Mouse (Mus musculus) adrenal gland, postnatal 4 days (tissue): ENCODE measurements around the gene Fam168a. TPM values are rescaled to one million over a fixed set of nuclear protein-coding genes. Genes with fewer than 3 reads are reported as not detected.
"Not testable (repeated sequence)": the region's sequence is repeated elsewhere in the genome, so short reads cannot be mapped to it uniquely, and the experiment has no call there.

Source experiments
- DNase-seq, 2 experiments: peaks; one replicate each; pipeline ENCODE4 v3.0.0; 2021 to 2022; ENCODE audit warnings: low spot score in 2 of 2, mixed read lengths in 2 of 2
- total RNA-seq, 2 experiments: library from RNA; stranded (reverse); gene quantifications; 2 replicates each; pipeline ENCODE4 v1.2.3; 2021

Gene Fam168a
- total RNA-seq, 2 experiments from 2014 or later, result 72.3 to 87.5 TPM

DNA sequence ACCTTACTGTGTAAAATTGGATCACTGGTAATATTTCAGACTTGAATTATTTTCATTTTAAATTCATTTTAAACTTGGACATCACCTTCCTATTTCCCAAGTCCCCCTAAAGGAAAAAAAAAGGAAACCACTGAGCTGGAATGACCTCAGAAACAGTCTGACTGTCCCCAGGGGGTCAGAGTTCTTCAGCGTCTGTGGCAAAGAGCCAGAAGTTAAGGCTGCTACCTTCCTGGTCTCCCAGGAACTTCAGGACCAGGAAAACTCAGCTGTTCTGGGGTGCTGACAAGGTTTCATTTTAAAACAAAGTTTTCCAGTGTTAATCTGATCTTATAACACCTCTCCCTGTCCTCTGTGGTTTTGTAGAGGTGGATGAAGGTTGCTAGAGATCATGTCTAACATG is 131.3 kb downstream of the Fam168a start:
- no peak for DNase-seq

DNA sequence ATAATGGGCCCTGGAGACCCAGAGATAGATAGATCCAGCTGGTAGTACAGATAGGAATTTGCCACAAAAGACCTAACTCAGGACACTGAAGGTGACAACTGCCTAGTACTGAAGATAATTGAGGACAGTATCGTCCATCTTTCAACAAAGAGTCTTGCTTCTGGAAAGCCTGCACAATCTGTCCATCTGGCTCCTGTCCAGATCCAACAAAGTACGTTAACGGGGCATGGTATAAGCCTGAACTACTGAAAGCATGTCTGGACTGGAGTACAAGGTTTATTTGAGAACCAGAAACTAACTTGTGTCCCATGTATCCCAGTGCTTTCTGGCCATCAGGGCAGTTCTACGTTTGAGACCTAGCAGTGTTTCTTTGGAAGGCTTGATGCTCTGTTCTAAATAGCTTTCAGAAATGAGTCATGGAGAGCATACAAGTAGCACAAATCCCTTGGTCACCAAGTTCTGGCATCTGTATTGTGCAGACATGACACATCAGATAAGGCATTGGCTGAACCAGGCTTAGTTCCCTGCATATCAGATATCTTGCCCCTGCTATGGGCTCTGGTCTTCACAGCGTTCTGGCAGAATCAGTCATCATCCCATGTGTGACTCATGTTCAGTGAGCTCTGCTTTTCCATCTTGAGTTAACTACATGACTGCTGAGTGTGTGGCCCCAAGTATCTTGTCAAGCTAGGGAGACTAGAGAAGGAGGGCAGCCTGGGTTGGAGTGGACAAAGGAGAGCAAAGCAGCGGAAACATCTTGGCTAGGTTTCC is 133.4 kb downstream of the Fam168a start:
- DNase-seq, result no peak

DNA sequence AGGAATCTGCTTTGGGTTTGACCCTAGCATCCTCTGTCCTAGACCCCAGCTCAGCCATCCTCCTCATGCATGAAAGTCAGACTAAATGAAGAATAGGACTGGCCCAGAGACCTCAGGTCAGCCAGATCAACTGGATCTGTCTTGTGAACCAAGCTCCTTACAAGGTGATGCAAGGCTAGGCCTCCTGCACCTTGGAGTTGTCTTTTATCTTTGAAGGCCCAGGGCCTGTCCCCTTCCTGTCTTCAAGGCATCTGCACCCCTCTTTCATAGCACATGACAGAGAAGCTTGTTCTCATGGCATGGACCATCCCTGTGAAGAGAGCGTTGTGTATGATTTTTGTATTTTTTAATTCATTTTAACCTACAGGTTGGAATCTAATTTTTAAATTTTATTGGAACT is 134.5 kb downstream of the Fam168a start:
- no peak for DNase-seq

DNA sequence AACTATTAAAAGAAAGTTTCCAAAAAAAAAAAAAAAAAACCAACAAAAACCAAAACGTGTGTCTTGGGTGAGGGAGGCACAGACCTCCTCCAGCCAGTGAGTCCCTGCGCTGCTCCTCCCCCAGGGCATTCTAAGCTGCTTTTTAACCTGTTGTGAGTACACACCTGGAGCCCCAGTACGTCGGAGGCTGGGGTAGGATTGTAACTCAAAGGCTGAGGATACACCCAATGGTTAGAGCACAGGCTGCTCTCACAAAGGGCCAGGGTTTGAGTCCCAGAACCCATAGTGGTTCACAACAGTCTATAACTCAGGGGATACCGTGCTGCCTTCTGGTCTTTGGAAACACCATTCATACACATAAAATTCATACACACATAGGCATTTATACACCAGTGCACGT is 135.2 kb downstream of the Fam168a start:
- no peak for DNase-seq

DNA sequence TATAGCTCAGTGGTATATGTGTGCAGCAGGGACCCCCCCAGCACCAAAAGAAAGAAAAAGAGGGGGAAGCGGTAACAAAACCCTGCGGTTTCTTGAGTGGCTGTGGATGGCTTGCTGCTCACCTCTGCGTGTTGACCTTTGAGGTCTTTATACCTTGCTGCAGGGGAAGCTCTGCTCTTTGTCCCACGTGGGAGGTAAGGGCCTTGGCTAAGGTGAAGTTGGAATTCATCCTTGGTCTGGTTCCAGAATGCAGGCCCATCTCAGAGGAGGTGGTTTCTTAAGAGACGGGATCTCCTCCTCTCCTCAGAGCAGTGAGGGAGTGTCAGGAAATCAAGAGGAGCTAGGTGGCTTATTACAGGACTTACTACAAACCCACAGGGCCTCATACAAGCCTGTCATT is 135.7 kb downstream of the Fam168a start:
- DNase-seq, result no peak

DNA sequence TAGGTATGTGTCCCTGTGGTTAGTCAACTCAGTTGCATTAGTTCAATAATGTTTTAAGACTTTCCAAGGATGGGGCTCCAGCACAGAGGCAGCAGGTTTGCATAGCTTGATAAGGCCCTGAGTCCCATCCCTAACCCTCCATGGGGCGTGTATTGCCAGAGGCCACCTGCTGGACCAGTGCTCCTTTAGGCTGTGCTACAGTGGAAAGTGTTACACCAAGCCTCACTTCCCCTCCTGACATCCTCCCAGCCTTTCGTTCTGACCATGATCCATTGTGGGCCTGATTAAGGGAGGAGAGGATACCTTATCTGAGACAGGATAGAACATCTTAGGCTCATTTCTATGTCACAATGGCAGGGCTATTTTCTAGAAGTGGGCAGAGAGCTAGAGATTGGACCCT is 137.4 kb downstream of the Fam168a start:
- DNase-seq, result no peak

DNA sequence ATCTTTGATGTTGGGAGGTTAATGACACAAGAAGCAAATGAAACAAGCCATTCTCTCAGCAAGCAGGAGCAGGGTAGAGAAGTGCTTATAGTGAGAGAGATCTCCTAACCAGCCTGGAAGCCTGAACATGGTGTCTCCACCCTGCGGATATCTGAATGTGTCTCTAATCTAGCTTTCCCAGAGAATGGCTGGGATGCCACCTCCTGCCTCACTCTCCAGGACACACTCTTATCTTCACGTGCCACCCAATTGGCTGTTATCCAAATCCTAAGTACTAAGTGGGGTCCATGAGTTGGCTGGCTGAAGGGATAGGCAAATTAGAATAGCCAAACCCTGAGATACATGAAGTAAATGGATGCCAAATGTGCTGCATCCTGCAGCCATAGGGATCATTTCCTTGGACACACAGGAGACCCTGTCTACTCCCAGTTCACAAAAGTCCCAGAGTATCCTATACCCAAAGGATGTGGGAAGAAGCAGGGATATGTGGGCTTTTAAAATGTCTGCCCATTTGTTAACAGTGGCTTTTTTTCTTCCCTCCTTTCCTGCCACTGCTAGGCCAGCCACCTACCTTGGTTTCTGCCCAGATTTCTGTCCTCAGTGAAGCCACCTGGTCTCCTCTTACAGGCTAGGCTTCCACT is 138.1 kb downstream of the Fam168a start:
- no peak for DNase-seq

DNA sequence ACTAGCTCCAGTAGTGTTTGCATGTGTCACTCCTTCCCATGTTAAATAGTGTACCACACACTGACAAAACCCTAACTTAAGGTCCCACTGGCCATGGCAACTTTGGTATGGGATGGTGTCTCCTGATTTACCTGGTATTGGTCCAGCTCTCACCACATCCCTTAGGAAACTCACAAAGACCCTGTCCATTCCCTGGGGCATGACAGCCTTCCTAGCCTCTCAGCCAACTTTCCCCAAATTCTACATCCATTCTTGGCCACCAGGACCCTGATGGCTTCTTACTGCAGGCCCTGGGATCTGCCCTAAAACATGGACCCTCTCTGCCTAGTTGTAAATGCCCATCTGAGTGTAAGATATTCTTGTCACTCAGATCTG is 138.6 kb downstream of the Fam168a start:
- DNase-seq, result no peak

DNA sequence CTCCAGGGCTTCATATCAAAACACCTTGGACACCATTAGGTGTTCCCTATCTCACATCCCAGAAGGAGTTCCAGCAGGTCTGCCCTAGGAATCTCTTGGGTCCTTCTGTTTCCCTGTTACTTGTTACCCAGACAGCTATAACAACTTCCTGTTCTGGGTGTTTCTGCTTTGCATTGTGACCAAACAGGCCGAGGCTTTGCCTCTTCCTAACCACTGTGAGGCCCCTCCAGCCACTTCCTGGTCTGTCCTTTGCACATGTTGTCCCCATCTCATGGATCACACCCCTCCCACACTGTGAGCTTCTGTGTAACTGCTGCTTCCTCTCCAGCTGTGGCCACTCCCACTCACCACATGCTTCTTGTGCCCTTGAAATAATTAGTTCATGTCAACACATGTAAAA is 139.0 kb downstream of the Fam168a start:
- no peak for DNase-seq

DNA sequence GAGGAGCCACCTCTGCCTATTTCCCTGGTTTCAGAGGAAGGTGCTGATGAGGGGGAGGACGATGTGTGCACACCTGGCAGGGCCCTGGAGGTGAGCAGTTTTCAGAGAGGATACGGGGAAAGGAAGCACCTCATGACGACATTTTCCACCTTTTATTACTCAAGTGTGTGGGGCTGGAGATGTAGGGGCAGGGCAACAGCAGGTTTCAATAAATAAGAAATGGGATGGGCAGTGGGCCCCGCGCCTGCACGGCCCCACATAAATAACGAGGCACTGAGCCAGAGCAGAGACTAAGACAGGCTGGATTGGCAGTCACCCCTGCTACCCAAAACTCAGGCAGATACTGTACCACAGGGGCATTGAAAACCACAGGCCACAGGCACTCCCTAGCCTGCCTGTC is 139.6 kb downstream of the Fam168a start:
- not testable (repeated sequence) for DNase-seq

DNA sequence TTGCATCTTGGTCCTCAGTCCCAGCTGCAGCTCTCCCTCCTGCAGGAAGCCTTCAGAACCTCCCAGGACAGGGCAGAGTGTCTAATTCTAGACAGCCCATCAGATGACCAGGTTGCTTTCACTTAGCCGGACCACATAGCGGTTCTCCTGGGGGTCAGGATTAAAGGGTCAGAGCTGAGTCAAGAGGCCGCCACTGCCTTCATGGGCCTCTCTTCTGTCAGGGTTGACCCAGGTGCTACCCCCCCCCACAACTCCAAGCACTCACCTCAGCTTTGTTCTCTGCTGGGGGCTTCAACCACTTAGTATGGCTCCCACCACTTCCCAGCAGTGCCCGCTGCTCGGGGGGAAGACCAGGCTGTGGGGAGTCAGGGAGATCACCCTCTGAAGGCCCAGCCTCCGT is 140.7 kb downstream of the Fam168a start:
- no peak for DNase-seq

DNA sequence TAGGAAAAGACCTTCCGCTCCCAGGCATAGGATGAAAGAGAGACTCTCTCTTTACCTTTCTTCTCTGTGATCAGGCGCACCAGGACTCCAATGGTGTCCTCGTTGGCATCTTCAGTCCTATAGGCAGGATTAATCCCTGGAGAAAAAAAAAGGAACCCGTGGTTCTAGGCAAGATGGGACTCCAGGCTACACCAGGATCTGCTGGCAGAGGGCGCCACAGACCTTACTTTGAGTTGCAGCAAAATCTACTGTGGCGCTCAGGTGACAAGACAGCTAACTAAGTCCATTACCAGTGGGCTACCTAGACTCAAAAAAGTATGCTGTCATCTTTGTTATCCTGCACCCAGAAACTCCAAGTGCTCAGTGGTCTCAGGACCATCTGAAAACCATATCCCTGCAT is 142.3 kb downstream of the Fam168a start:
- peak in 1 of 2 experiments; percentile 51 for DNase-seq

DNA sequence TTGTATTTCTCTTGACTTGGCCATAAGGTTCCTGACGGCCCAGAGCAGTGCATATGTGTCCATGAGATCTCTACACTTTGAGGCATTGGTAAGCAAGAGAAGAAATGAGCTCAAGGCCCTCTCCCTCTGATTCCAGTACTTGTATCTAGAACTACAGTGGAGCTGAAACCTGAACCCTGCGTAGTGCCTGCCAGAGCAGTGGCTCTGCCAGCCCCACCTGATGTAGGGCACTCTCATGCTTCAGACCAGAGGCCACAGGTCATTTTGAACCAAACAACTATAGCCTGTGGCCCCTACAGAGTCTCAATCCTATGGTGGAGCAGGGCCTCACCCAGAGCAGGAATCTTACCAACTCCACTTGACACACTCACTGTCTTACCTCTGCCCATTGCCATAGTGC is 143.1 kb downstream of the Fam168a start:
- DNase-seq, result no peak

DNA sequence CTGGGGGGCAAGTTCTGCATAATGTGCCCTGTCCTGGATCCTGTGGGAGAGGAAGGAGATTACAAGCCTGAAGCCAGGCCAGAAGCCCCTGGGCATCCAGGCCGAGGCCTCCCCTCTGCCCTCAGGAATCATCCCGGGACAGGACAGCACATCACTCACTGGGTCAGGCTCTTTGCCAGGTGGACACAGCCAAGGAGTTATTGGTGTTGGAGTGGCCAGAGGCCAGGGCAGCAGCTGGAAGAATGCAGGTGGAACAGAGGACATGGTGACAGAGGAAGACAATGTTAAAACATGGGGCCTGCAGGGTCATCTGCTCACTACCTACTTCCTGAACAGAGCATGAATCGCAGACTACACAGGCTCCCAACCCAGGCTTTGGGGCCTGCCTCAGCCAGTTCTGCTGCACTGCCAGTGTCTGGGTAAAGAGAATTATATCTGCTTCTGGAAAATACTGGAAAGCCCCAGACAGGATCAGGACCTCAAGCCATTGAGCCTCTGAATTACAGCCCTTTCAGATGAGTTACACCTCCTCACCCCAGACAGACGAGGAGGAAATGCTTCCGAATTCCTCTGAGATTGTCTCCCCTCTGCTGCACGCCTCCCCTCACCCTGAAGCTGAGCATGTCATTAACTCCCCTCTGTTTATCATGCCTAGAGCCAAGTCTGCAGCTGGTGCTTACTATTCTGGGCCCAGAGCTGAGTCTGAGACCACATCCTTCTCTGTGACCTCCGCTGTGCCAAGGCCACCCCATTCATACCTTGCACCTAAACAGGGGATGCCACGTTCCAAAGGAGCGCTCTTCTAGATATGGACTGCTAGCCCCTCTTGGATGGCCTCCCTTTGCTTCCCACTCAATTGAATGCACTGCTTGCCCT is 145.3 kb downstream of the Fam168a start:
- DNase-seq, result no peak

DNA sequence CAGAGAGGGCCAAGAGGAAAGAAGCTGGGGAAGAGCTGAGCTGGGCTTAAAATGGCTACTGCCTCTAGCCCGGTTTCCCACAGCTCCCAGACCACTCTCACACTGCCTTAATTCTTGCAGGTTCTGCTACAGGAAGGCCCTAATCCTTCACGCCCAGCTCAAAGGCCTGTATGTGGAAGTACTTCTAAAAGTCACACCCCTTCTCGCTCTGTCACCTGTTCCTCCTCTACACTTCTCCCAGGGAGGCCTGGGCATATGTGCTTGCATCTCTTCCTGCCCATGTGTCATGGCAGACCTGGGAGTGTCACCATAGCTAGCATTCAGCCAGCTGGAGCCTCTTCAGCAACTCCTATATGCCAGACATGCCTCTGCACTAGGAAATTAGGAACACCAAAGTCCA is 147.0 kb downstream of the Fam168a start:
- DNase-seq, result no peak

DNA sequence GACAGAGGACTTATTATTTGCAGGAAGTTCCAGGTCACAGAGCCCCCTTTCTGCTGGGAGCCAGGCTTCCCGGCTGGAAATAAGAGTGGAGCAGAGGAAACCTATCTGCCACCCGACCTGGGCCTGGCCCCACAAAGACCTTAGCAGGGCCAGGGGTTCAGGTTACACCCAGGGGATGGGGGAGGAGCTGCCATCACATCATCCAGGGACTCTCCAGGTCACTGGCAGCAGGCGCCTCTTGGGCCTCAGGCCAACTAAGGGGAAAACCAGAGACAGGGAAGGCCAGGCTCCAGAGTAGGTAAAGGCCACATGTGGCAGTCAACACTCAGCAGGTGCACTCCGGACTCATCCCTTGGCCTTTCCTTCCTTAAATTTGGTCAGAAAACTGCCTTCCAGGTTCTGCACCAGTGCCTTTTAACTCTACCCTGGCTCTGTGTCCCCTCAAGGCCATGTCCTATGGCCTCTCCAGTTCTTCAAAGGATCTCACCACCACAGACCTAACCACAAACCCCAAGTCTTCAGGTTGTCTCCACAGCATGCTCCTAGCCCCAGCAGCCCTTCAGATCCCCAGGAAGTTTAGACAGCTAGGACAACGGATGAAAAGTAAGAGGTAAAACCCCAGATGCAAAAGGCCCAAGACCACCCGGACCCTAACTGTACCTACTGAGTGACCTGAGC is 147.8 kb downstream of the Fam168a start:
- DNase-seq, result no peak

DNA sequence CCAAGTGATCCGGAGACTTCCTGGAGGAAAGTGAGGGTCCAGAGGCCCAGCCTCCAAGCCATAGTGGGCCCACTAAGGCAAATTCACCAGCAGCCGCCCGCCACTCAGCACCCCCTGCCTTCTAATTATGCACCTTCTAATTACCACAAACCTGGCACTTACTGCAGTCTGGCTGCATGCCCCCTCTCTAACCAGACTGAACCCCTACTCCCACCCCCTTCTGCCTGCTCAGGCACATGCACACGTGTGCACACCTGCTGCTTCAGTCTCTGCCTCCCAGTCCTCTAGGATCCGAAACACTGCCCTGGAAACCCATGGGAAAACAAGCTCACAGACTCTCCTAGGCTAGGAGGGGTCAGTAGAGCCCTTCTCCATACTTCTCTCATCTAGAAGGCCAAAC is 148.4 kb downstream of the Fam168a start:
- DNase-seq, result no peak

DNA sequence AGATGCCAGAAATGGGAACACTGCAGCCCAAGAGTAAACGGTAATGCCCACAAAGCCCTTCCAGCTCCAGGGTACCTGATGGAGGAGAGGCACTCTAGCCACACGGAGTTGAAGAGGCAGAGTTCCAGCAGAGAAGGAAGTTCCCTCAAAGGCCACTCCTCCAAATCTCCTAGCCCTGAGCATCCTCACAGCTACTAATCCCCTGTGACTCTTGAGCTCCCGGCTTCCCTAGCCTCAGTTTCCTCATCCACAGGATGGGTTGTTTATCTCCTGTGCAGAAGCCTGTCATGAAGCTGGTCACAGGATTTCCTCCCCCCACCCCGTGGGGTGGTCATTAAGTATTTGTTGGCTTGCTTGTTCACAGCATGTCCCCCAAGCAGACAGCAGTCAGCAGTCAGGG is 148.9 kb downstream of the Fam168a start:
- DNase-seq, result no peak

DNA sequence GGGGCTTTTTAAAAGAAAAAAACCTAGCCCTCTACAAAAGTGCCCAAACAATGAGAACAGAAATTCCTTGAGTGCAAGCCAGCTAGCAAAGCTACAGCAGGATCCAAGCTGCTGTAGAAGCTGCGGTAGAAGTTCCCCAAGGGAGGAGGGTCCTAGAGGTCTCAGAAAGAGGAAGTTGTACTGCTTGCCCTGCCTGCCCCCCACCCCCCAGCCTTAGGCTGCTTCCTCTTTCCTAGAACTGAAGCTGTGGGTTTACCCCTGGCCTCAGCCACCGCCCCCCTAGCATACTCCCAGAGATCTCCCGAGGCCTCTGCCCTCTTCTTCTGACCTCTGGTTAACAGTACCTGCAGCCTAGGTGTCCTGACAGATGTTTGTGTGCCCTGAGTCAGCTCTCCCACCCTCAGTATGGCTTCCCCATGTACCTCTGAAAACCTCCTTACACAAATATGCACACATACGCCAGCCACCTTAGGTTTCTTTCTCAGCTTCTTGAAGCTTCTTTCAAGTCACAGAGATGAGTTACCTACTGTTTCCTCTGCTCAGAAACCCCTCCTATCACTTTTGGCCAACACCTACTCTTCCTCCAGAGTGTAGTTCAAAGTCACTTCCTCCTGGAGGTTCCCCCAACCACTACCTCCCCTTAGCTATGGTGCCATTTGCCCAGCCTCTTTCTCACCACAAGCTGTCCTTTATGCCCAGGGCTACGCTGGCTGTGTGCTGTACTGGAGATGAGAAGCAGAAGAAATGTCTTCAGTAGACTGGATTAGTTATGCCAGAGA is 149.5 kb downstream of the Fam168a start:
- no peak for DNase-seq

DNA sequence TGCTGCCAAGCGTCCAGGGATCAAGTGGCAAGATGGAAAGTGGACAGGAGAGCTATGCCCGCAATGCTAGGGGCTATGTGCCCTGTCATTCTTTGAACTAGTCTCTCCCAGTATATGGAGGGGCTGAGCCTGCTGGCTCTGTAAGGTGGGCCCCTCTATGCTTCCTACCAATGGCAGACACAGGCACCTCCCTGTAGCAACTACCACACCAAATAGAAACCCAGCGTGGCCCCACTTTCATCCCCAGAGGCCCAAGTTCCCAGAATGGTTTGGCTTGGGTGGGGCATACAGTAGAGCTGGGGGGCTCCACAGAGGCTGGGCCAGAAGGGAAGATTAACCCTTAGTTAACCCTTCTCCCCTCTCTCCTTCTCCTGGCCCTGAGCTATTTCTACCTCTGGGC is 154.0 kb downstream of the Fam168a start:
- no peak for DNase-seq

DNA sequence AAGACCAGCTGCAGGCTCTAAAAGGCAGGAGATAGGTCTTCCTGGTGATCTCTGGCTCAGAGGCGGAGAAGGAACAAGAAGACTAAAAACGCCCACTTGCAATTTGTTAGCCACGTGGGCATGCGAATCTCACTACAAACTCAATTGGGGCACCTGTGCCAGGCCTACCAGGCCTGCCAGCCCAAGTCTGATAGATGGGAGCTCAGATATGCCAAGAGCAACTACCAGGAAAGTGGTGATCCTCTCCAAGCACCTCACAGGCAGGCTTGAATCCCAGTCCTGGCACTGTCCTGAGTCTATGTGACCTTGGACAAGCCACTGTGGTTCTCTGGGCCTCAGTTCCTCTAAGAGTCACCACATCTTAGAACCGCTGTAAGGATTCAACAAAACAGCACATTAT is 154.8 kb downstream of the Fam168a start:
- no peak for DNase-seq
